Comparison of ENCODE assay signal across 28 mouse cellular contexts in genomic region chr11:66177781-66178180, GRCm38 (mm10). TPM values are rescaled to one million over a fixed set of nuclear protein-coding genes. Genes with fewer than 3 reads are reported as not detected.
"Had no signal": no experiment of that assay in that cellular context is flagged by ENCODE, and none has a peak within 500 bp of the region (broad histone marks: within the 10 kb centered on the region; RNA-seq: fewer than 3 reads in every experiment).

No protein-coding gene starts in this region.

- H3K36me3 ChIP-seq: heart, embryonic 10.5 days; heart, embryonic 12.5 days; hindbrain, embryonic 10.5 days; hindbrain, embryonic 12.5 days; intestine, embryonic 15.5 days; limb, embryonic 13.5 days; limb, embryonic 15.5 days; liver, embryonic 12.5 days had no signal

- H3K27ac ChIP-seq: gastrocnemius, adult 2 months; heart, embryonic 10.5 days; hindbrain, embryonic 10.5 days; hindbrain, embryonic 12.5 days; hindbrain, embryonic 14.5 days; intestine, embryonic 15.5 days; limb, embryonic 13.5 days; limb, embryonic 15.5 days; liver, embryonic 12.5 days; liver, embryonic 14.5 days had no signal

- H3K9ac ChIP-seq: heart, embryonic 12.5 days; hindbrain, embryonic 12.5 days; hindbrain, embryonic 14.5 days; intestine, embryonic 15.5 days; limb, embryonic 13.5 days; limb, embryonic 15.5 days; liver, embryonic 12.5 days; liver, embryonic 14.5 days had no signal

- H3K9me3 ChIP-seq: heart, embryonic 10.5 days; heart, embryonic 12.5 days; intestine, embryonic 15.5 days; limb, embryonic 15.5 days; liver, embryonic 12.5 days had no signal

- H3K4me1 ChIP-seq: heart, embryonic 10.5 days; heart, embryonic 12.5 days; hindbrain, embryonic 10.5 days; hindbrain, embryonic 12.5 days; intestine, embryonic 15.5 days; limb, embryonic 13.5 days; limb, embryonic 15.5 days; liver, embryonic 12.5 days had no signal

- DNase-seq: gastrocnemius, adult 2 months; gastrocnemius, postnatal 10 days; gastrocnemius, postnatal 25 days; heart, adult 18-20 months; heart, postnatal 10 days; heart, postnatal 4 days; kidney, adult 18-20 months; kidney, adult 8-10 months; kidney, postnatal 10 days; kidney, postnatal 36 days; left cerebral cortex, postnatal 4 days; lung, adult 18-20 months had no signal

- H3K4me3 ChIP-seq: gastrocnemius, adult 2 months; heart, embryonic 10.5 days; heart, embryonic 12.5 days; hindbrain, embryonic 10.5 days; hindbrain, embryonic 12.5 days; intestine, embryonic 15.5 days; limb, embryonic 13.5 days; limb, embryonic 15.5 days; liver, embryonic 12.5 days had no signal

- H3K4me2 ChIP-seq: heart, embryonic 12.5 days; hindbrain, embryonic 12.5 days; hindbrain, embryonic 14.5 days; intestine, embryonic 15.5 days; limb, embryonic 13.5 days; limb, embryonic 15.5 days; liver, embryonic 12.5 days had no signal

- H3K27me3 ChIP-seq: heart, embryonic 12.5 days; hindbrain, embryonic 12.5 days; intestine, embryonic 15.5 days; limb, embryonic 13.5 days; limb, embryonic 15.5 days; liver, embryonic 12.5 days had no signal

- ATAC-seq: hindbrain, embryonic 16.5 days; inflammation-experienced regulatory T-cells, adult 6 months; intestine, embryonic 15.5 days; intestine, postnatal 0 days; liver, embryonic 12.5 days had no signal

RNA-seq across cellular contexts. Expression of gene Dnah9, which starts 9.4 kb away (rescaled TPM):
- total RNA-seq: gastrocnemius, adult 2 months; gastrocnemius, postnatal 10 days; gastrocnemius, postnatal 25 days; granulocyte monocyte progenitor cell, adult 5-6 weeks; heart, postnatal 25 days; heart, postnatal 4 days had no signal
- polyA plus RNA-seq: heart, embryonic 10.5 days; heart, embryonic 12.5 days; liver, adult 2 months; liver, embryonic 12.5 days; liver, embryonic 14.5 days had no signal
